Mouse (Mus musculus) ovary, postnatal 36 days (tissue): Measurements from ENCODE around the gene St8sia1.

ENCODE experiments used
- DNase-seq: peaks from one replicate; pipeline ENCODE4 v3.0.0; 2022; ENCODE audit warnings: low spot score, mixed read lengths

The St8sia1 gene

DNA sequence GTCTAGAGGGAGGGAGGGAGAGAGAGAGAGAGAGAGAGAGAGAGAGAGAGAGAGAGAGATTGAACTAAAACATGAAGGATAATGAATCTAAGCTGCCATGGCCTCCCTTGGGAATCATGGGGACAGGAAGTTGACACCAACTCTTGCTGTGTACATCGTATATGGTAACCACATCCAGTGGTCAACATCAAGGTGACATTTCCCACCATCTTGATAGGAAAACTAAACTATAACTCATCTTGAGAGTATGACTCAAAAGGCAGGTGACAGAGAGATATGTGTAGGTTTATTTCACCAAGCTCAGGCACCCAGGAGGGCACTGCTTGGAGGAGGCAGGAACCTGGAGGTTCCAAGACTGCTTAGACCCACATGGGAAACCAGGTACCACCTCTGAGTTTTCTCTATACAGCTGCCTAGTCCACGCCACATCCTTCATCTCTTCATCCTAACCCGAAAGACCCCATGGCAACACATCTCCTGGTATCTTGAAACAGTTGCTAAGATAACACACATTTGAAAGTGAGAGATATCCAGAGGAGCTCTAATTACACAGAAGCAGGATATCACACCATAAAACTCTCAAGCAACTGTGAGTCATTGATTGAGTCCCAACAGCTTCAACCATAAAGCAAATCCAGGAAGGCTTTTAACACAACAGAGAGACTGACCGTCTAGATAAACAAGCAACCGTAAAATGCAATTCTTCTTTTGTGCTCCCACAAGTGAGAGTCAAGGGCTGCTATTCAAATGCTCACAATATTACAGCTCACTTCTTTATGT is 141.1 kb downstream of the St8sia1 start:
- no peak for DNase-seq

DNA sequence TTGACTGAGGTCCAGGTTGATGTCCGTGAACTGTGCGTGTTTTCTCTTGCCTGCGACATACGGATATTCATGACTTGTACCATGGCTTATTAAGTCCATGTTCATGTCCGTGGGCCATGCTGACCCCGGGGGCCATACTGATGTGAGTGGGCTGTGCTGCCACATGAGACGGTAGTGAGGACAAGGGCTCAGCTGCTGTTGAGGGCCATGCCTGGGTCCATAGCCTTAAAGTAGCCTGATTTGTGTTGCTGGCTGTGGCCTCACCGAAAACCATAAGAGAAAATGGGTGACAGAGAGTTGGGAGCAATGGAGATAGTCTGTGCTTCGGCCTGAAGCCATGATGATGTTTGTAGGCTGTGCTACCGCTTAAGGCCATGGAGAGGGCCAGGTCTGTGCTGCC is 145.9 kb downstream of the St8sia1 start:
- no peak for DNase-seq

DNA sequence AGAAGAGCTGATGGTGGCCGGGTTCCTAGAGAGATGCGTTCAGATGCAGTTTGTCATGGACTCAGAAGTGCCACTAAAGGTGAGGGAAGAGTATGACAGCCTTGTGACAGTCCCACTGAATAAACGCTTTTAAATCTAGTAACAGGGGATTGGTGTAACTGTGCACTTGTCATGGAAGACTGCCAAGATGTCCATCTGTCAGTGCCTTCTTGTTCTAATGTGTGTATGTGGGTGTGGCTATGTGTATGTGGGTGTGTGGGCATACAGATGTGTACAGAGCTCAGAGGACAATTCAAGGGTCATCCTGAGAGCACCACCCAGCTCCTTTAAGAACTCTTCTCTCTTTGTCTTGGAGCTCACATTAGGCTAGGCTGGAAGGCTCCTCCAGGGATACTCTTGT is 148.7 kb downstream of the St8sia1 start:
- DNase-seq = no peak

DNA sequence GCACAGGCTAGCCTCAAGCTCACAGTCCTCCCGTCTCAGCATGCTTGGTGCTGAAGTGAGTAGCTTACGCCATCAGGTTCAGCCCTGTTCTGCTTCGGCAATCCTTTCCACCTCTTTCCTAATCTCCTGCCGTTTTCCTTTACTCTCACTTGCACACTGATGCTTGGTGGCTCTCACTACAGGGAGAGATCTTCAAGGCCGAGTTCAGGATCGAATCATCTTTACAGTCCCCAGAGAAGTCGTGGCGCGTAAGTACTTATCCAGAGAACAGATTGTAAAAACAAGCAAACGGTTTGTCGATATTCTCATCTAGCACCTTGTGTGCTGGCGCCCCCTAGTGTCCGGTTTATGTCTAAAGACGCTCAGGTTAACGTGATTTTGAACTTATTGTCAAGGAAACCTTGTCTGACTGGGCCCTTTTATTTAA is 149.7 kb downstream of the St8sia1 start:
- peak; percentile 71 for DNase-seq

DNA sequence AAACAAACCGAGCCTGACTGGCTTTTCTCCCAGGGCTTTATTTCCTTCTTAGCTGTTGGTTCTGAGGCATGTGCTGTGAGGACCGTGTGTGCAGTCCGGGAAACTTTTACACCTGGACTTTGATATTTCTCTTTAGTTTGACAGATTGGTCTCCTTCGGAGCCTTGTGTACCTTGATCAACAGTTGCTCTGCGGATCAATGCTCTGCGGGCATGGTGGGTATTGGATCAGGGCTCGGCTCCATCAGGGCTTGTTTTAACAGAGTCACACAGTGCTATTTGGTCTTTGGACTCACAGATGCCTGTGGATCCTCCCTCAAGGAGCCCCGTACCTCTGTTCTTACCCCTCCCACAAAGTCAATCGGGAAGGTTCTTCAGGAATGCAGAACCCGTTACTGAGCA is 150.2 kb downstream of the St8sia1 start:
- no peak for DNase-seq

DNA sequence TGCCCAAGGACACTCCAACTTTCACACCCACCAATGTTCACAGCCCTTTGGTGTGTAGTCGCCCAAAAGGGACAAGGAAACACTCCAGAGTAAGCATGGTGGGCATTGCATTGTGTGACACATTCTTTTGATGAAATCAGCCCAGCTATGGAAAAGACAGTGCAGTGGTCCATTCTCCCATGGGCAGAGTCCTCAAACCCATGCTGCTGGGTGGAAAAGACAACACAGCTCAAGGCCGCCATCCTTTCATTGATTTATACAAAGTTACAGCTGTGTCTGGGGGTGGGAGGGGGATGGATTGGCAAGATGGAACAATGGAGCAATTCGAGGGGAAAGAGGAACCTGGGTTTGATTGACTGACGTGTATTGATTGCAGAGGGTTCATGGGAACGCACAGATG is 151.3 kb downstream of the St8sia1 start:
- DNase-seq = no peak

DNA sequence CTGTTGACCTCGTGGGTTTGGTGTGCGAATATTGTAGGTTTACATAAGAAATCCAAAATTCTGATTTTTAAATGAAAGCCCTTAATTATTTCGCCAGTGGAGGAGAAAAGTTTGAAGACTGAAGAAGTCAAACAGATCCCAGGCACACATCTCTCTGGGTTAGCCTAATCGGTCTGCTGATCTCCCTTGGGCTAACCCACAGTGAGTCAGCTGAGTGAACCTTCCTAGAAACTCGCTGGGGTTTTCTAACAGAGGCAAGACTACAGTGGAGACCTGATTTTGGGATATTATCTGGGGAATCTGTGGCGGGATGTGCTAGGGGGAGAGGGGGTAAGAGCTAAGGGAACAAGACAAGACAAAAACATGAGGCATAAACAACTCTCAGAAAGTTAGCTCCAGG is 154.0 kb downstream of the St8sia1 start:
- no peak for DNase-seq

DNA sequence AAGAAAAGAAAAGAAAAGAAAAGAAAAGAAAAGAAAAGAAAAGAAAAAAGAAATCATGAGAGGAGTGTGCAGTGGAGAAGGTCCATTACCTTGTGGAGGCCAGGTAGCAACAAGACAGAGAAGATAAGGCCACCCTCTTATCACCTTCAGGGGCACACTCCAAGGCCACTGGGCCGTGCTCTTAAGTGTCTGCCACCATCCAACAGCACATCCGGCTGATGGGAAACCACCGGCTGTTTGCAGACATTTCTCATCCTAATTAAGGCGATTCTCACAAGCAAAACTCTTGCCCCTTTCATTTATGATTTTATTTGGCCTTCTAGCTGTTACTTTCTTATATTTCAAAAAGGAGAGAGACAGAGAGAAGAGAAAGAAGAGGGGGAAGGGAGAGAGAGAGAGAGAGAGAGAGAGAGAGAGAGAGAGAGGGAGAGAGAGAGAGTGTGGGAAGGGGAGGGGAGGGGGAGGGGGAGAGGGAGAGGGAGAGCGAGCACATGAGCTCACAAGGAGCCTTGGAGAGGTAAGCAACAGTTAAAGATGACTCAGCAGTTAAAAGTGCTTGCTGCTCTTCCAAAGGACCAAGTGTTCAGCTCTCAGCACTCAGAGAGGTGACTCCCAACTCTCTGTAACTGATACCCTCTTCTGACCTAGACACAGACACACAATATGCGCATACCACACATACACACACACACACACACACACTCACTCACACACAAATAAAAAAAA is 154.7 kb downstream of the St8sia1 start:
- DNase-seq = no peak

DNA sequence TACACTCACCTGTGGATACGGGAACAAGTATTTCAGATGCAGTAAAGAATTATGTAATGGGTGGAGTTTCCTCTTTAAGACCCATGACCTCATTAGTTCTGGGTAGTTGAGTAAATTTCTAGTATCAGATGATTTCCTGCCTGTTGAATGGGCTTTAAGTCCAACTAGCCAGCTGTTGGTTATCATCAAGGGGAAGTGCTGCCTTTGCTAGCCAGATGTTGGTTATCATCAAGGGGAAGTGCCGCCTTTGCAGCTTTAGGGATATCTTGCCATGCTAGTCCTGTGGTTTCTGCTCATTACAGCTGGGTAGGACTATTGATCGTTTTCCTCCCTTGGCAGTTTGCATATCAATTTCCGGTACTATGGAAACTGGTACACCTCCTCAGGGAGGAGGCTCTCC is 157.9 kb downstream of the St8sia1 start:
- DNase-seq = no peak

DNA sequence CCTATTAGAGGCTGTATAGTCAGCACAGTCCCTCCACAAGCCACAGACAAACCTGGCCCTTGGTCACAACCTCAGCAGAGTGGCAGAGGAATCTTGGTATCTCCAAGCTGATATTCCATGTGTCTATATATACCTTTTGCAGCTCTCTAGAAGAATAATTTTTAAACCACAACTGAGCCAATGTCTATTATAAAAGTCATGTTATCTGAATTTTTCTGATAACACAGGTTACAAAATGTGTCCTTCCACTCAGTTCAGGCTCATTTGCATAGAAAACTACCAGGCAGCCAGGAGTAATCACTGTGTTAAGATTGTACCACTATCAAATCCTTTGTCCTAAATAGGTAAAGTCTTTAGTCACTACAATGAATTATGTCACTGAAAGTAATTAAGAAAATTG is 159.8 kb downstream of the St8sia1 start, which contains the start of gene Sult6b2:
Sult6b2 (minus strand) TSS at position 101 of the 400 bp plus-strand sequence.
- DNase-seq = no peak

DNA sequence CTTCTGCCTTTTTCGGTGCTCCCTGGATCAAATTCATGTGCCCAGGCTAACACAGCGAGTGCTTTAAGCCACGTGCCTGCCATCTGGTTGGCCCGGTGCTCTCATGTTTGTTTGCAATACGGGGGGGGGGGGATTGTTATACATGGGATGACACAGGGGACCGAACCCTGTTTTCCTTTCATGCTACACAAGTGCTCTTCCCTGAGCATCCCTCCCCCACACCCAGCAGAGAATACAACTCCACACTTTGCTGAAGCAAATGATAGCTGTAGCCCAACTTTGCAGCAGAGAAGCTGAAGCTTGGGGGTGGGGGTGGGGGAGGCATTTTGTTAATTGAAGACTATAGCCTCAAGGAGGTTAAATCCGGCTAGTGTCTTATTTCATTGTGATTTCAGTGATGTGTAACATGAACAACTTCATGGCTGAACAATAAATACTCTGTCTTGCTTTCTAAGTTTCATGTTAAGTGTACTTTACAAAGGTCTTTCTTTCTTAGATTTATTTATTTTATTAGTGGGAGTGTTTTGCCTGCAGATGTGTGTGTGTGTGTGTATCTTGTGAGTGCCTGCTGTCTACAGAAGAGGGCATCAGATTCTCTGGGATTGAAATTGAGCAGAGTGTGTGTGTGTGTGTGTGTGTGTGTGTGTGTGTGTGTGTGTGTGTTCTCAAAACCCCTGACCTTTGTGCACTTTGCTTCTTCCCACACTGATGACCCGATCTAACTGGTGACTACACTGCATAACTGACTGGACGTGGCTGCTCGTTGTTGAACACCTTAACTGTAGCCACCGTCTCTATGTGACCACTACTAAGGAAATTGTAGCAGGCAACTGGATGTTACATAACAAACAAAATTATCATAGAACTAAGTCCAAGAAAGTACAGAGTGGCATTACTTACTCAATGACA is 161.4 kb downstream of the St8sia1 start:
- DNase-seq = no peak

DNA sequence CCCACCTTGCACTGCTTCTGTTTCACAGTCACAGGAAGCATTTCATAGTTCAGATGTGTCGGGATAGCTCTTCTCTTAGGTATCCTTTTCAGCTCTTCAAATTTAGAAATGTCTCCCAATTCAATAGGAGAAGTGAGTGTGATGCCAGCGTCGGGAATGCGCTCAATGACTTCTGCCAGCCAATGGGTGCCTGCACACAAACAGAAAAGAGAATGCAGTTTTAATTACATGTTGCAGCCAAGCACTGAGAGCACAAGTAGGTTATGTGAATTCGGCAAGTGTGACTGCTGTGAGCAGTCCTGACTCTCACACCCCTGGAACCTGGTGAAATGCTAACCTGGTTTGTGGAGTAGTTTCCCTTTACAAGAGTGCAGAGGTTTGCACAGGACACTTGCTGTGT is 162.6 kb downstream of the St8sia1 start:
- no peak for DNase-seq

DNA sequence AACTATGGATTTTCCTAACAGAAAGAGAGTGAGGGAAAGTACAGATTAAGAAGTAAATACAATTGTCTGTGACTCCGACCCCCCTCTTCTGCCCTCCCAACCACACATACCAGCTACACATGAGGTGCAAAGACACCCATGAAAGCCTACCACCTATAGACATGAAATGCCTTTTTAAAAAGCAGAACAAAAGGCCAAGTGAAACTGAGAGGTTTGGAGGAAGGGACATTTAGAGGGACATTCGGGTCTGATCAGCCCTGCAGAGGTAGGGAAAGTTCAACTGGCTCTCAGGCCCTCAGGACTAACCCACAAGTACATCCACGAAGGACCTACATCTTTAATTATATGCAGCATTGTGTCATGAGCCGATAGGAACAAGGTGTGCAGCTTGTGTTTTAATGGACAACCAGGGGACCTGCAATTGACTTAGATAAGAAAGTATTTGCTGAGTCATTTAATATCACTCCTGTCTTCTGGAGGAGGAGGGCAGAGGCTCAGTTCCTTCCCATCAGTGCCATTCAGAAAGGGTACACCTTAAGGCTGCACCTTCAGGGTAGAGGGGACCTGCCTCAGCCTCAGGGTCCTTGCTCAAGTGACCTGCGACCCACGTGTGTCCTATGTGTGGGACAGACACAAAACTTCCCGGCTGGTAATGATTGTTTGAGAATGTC is 164.4 kb downstream of the St8sia1 start:
- DNase-seq = no peak

DNA sequence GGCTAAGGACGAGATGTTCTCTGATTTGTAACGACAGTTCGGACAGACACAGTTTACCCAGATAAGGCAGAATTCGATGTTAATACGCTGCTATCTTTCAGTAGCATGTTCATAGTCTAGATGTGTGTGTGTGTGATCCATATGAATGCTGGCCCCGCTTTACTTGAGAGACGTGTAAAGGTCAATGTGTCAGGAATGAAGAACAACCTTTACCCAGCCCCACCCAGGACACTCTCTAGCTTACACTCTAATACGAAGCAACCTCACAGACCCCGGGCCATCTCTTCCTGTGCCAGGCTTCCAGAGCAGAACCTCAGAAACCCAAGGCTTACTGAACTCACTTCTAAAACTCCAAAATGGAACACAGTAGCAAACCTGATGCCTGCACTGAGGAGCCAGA is 165.4 kb downstream of the St8sia1 start:
- no peak for DNase-seq

DNA sequence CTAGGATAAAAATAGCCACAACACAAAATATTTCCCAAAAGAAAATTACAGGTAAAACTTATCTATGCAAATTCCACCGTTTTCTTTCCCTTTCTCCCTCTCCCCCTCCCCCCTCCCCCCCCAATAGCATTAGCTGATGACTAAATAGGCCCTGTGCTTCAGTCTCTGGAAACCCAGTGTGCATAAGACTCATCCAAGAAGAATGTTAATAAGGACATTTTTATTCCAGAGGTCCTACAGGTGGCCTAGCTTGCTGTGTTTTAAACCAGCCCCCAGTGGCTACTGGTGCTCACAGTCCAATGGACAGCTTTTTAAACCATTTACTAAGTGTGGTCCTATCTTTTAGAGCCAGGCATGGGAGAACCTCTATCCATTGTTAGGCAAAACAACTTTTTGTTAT is 166.3 kb downstream of the St8sia1 start:
- DNase-seq = no peak

DNA sequence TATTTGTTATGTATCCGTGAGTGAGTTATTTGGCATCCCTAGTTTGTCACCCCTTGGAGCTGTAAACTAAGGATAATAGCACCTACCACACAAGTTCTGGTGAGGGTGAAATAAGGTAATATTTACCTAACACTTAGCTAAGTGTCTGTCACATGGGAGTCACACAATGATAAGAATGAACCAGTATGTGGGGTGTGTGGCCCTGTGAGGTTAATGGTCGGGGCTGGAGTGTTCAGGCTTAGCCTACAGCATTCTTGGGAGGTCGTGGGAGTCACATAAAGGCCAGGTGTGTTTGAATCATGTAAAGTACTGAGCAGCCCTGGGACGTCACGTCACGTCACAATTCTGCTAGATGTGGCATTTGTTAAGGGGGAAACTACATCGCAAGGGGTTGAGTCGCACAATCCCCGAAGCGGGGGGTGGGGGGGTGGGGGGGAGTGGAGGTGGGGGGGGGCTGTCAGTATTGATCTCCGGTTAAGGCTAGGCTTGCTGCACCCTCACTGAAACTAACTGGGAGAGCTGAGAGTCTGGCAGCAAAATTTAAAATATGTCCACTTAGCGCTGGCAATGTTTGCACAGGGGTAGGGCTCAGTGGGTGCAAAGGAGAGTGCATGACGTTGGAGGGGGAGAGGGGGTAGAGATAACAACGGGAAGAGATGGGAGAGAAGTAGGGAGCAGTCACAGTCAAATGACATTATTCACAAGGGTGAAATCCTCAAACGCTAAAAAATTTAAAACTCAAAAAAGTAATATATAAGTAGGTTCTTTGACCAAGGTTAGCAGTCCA is 168.4 kb downstream of the St8sia1 start:
- no peak for DNase-seq

DNA sequence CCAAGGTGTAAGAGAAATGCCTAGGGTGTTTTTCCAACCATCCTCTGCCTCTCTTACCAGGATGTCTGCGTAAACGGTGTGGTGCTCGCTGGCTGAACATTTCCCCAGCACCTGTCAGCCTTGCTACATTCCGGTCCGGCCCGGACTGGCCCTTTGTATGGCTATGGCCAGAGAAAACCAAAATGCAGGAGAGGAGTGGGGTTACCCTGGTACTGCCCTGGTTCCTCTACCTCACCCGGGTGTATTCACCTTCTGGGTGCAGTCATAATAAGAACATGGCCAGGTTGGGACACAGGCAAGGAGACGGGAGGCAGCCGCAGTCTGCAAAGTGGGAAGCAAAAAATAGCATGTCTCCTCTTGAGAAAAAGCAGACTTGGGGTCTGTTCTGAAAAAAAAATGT is 169.2 kb downstream of the St8sia1 start:
- no peak for DNase-seq

DNA sequence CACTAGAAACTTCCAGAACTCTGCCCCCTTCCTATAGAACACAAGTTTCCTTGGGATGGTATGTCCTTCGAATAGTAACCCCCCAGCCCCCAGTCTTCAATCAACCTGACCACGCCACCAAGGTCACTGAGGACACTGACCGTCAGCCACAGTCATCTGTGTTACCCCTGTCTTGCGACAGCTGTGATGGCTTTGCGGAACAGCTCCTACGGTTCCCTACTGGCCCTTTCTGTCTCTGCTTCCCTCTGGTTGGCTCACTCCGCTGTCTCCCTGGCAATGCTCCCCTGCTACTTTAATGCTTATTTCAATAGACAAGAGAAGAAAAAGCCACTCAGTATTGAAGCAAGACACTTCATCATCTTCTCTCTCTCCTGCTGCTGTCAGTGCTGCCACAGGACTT is 170.8 kb downstream of the St8sia1 start:
- DNase-seq = no peak

DNA sequence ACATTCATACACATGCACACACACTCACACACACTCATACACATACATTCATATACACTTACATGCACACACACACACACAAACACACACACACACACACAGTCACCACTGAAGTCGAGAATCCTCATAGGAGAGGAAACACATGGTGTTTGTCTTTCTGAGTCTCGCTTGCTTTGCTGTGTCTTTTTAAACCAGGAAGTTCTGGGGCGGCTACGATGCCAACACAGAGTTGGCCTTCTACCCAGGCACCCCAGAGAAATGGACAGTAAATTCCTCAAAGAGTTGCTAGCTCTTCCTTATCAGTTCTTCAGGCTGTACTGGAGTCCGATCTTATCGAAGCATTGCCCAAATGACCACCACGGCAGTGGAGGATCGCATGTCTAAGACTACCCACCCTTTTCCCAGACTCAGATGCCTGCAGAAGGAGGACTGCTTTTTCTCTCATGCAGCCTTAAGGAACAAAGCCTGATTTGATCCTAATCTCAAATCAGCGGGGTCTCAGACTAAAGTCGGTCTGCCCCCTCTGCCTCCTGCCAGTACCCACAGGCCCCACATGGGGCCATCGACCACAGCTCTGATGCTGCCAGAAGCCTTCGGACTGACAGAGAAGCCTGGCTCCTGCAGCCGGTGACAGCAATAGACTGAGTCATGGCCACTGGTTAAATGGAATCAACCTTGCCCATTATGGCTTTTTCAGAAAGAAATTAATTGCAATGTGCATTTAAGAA is 171.8 kb downstream of the St8sia1 start:
- no peak for DNase-seq

DNA sequence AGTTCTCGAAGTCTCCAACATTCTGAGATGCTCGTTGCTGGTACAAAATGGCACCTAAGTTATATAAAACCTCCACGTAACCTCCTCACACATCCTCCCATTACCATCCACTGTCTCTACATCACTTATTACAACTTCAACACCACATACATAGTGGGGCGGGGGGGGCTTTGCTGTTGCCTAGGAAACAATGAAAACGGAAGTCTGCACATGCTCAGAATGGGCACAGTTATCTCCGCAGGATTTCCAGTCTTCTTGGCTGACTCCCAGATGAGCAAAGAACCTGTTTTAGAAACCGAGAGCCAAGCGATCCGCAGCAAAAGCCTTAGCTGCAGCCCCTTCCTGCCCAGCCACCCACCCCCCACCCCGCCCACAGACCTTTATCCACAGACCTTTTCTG is 174.5 kb downstream of the St8sia1 start:
- no peak for DNase-seq
